Mouse (Mus musculus) heart, adult 2 months (tissue): ENCODE results near the gene Vps51. TPM values are rescaled to one million over a fixed set of nuclear protein-coding genes. Genes with fewer than 3 reads are reported as not detected.

Source experiments
- DNase-seq, 2 experiments: peaks; one replicate each; pipeline ENCODE4 v3.0.0; 2021
- H3K27ac ChIP-seq: fragments of 200-600 bp; 2 replicates; pipeline ENCODE4 v1.8.1; 2022
- H3K27me3 ChIP-seq: fragments of 200-500 bp; 2 replicates; pipeline ENCODE4 v1.6.1; 2012; ENCODE audit warnings: mild to moderate bottlenecking, low read length, inconsistent platforms, mixed read lengths; ENCODE audit not compliant: control insufficient read depth, insufficient read depth
- H3K36me3 ChIP-seq: fragments of 200-500 bp; 2 replicates; pipeline ENCODE4 v1.6.1; 2012; ENCODE audit warnings: low read length, inconsistent platforms; ENCODE audit not compliant: control insufficient read depth, insufficient read depth
- H3K4me1 ChIP-seq: fragments of 200-500 bp; 2 replicates; pipeline ENCODE4 v1.6.1; 2011; ENCODE audit warnings: low read length; ENCODE audit not compliant: control insufficient read depth, insufficient read depth
- H3K4me3 ChIP-seq: fragments of 200-600 bp; 2 replicates; pipeline ENCODE4 v1.8.1; 2022
- H3K79me2 ChIP-seq: fragments of 200-500 bp; replicated peaks from 2 replicates; pipeline ENCODE4 v1.6.1; 2012; ENCODE audit warnings: mild to moderate bottlenecking, inconsistent platforms, low read length, moderate library complexity, mixed read lengths; ENCODE audit not compliant: control insufficient read depth, insufficient read depth
- H3K9ac ChIP-seq: fragments of 200-500 bp; 2 replicates; pipeline ENCODE4 v1.6.1; 2012; ENCODE audit warnings: low read depth, mild to moderate bottlenecking, control low read depth, inconsistent platforms, low read length, mixed read lengths
- CTCF ChIP-seq: fragments of 200-600 bp; IDR thresholded peaks from 2 replicates; pipeline ENCODE4 v1.8.1; 2022; ENCODE audit warnings: antibody characterized with exemption, mild to moderate bottlenecking, moderate library complexity
- EP300 ChIP-seq: fragments of 200-500 bp; IDR thresholded peaks from 2 replicates; pipeline ENCODE4 v1.6.1; 2011; ENCODE audit warnings: low read depth, low read length, control low read depth; ENCODE audit not compliant: insufficient read depth
- POLR2A ChIP-seq: fragments of 200-500 bp; IDR thresholded peaks from 2 replicates; pipeline ENCODE4 v1.6.1; 2011; ENCODE audit warnings: mild to moderate bottlenecking, low read depth, low read length, control low read depth; ENCODE audit not compliant: insufficient read depth
- WGBS: fragments of 180-500 bp; shearing (Covaris S2); methylation state at CpG from one replicate; pipeline ENCODE4 v1.1.7; 2018; 5-methylcytosine and 5-hydroxymethylcytosine counted together
- intact Hi-C: fragments of 180-260 bp; cut with DNase I; formaldehyde crosslinking; loops from one replicate; pipeline ENCODE4 v1.15.1; 2025
- polyA plus RNA-seq: library from polyadenylated mRNA; depleted of rRNA; stranded (reverse); fragments of >200 nt; gene quantifications from 2 replicates; pipeline ENCODE4 v1.2.3, GENCODE M21; 2012
- total RNA-seq, 2 experiments: library from RNA; stranded (reverse); gene quantifications; 2 replicates each; pipeline ENCODE4 v1.2.3; 2021

The Vps51 gene
- total and polyA plus RNA-seq, 3 experiments, result 19.1 to 39.0 (median 22.0) TPM

DNA sequence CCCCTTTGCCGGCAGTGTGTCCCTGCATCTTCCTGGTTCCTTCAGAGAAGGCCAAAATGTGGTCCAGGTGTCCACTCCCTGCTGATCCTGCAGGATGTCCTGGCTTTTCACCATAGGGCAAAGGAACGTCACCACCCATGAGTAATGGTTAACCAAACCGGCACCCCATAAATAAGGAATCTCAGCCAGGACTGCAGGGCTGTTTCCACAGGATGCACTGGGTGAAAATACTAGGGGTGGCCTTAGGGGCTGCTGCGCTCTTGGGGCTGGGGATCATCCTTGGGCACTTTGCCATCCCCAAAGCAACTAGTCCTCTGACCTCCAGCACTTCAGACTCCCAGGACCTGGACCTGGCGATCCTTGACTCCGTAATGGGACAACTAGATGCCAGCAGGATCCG, 28.6 kb upstream of the Vps51 start, which contains the start of gene Naaladl1:
Gene Naaladl1 (plus strand): TSS at position 197 of the 400 bp plus-strand sequence.
- TF ChIP-seq EP300, result no peak
- TF ChIP-seq CTCF, result no peak
- no peak for TF ChIP-seq POLR2A
- H3K4me3 ChIP-seq, result no peak within 1 kb of the TSS
- intact Hi-C loops, result no loop called here
- H3K36me3 ChIP-seq, result no peaks in the 10 kb centered on the region
- WGBS, result 90% methylated on average over 7 of the region's 7 CpGs
- no peaks in the 10 kb centered on the region for H3K27me3 ChIP-seq
- DNase-seq, result no peak
- H3K4me1 ChIP-seq, result no peaks in the 10 kb centered on the region
- H3K79me2 ChIP-seq, result no peaks in the 10 kb centered on the region
- no peak within 1 kb of the TSS for H3K9ac ChIP-seq
- H3K27ac ChIP-seq, result no peak within 1 kb of the TSS

DNA sequence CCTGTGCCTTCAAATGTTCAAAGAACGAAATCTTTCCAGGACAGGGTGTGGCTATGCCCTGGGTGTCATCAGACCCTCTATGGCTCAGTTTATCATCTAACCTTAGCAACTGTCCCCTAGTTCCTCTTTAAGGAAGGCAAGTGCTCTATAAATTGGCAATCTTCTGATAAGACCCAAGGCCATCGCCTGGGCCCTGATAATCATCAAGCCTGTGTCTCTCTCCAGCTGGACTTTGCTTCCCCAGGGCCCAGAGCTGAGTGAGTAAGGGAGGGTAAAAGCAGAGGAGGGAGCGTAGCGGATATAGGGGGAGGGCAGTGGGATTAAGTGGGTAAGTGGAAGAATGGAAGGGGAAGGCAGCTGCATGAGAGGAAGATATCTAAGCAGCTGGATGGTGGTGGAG, 27.4 kb upstream of the Vps51 start:
- H3K4me3 ChIP-seq, result no peak overlapping the region
- intact Hi-C loops, result no loop called here
- TF ChIP-seq CTCF (no peak), POLR2A (no peak), EP300 (no peak)
- no peaks in the 10 kb centered on the region for H3K36me3 ChIP-seq
- WGBS, result 62% methylated on average over 4 of the region's 4 CpGs
- no peak overlapping the region for H3K27ac ChIP-seq
- DNase-seq, result no peak
- H3K4me1 ChIP-seq, result no peaks in the 10 kb centered on the region
- no peaks in the 10 kb centered on the region for H3K27me3 ChIP-seq
- no peak overlapping the region for H3K9ac ChIP-seq
- H3K79me2 ChIP-seq, result no peaks in the 10 kb centered on the region

DNA sequence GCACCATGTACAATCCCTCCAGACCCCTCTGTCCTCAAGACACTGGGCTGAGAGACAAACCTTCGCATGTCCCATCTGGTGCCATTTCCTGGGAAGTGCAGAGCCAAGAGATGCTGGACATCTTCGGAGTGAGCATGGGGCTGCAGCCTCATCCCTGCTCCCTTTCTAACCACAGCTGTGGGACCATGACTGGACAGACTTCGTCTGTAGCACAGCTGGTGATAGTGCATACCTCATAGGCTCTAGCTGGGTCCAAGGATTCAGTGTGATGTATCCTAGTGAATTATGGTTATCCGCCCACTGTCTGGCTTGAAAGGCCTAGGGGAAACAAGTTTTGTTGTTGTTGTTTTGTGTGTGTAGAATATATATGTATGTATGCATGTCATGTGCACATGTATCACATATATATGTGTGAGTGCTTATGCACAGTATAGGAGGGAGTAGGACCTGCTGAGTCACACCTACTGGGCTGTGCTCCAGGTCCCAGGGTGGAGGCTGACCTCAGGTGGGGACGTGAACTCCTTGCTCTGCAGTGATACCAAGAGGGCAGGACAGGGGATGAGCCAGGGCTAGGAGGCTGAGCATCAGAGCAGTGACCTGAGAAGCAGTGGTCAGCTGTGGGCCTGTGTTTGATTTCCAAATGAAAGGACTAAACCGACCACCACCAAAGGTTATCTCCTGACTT, 25.3 kb upstream of the Vps51 start:
- H3K27me3 ChIP-seq, result no peaks in the 10 kb centered on the region
- H3K9ac ChIP-seq, result no peak overlapping the region
- 67% methylated on average over 6 of the region's 6 CpGs for WGBS
- H3K4me1 ChIP-seq, result no peaks in the 10 kb centered on the region
- intact Hi-C loops, result no loop called here
- no peaks in the 10 kb centered on the region for H3K79me2 ChIP-seq
- no peak overlapping the region for H3K27ac ChIP-seq
- no peak for DNase-seq
- H3K4me3 ChIP-seq, result no peak overlapping the region
- TF ChIP-seq CTCF (no peak), EP300 (no peak), POLR2A (no peak)
- no peaks in the 10 kb centered on the region for H3K36me3 ChIP-seq

DNA sequence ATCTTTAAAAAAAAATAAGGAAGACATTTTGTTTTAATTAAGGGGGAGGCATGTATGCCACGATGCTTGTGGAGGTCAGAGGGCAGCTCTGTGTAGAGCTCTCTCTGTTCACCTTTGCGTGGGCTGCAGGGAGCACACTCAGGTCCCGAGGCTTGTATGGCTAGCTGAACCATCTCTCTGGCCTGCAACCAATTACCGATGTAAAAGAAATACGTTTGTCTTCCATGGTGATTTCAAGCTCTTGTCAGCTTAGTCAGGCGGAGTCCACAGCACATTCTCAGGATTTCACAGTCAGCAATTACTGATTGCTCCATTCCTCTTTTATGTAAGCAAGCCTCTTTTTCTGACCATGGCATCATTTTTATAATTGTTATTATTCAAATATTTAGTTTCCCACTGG, 24.2 kb upstream of the Vps51 start:
- Histone ChIP-seq H3K27me3 (no peaks in the 10 kb centered on the region), H3K36me3 (no peaks in the 10 kb centered on the region), H3K9ac (no peak overlapping the region), H3K79me2 (no peaks in the 10 kb centered on the region), H3K27ac (no peak overlapping the region), H3K4me1 (no peaks in the 10 kb centered on the region), H3K4me3 (no peak overlapping the region)
- TF ChIP-seq POLR2A (no peak), EP300 (no peak), CTCF (no peak)
- intact Hi-C loops, result no loop called here
- DNase-seq, result no peak
- 83% methylated on average over 6 of the region's 6 CpGs for WGBS

DNA sequence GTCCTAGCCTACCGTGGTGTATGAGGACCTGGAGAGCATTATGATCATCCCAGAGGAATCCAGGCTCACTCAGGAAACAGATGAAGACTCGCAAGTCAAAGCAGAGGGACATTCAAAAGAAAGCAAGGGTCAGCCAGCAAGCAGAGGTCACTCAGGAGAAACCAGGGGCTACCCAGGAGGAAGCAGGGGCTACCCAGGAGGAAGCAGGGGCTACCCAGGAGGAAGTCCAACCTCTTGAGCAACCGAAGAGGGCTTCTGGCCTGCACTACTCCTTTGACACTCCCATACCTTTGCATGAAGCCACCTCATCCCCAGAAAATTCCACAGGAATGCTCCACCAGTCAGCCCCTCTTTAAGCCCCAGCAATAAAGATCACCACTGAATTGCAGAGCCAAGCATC, 20.8 kb upstream of the Vps51 start:
- Histone ChIP-seq H3K27ac (no peak overlapping the region), H3K4me1 (no peaks in the 10 kb centered on the region), H3K27me3 (no peaks in the 10 kb centered on the region), H3K4me3 (no peak overlapping the region), H3K79me2 (no peaks in the 10 kb centered on the region), H3K36me3 (no peaks in the 10 kb centered on the region), H3K9ac (no peak overlapping the region)
- no peak for TF ChIP-seq POLR2A
- no peak for TF ChIP-seq EP300
- no peak for TF ChIP-seq CTCF
- intact Hi-C loops, result no loop called here
- WGBS, result 61% methylated on average over 3 of the region's 3 CpGs
- no peak for DNase-seq

DNA sequence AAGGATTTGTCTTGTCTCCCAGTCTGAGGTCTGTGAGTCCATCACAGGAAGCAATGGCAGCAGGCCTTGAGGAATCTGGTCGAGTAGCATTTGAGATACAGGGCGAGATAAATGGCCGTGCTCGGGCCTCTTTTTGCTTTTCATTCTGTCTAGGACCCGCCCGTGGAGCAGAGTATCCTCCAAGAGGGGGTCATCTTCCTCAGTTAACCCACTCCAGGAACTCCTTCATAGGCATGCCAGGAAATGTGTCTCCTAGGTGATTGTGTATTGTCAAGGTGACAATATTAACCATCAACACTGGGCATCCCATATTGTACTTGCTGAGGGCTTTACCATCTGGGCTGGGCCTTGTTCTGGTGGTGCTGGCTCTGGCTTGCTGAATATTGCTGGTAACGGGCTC, 17.1 kb upstream of the Vps51 start, which contains the start of gene AC131692.1:
Gene AC131692.1 (plus strand): TSS at position 301 of the 400 bp plus-strand sequence.
- no peak for DNase-seq
- no peaks in the 10 kb centered on the region for H3K36me3 ChIP-seq
- 85% methylated on average over 7 of the region's 7 CpGs for WGBS

More for the DNA sequence above, 17.1 kb upstream of the Vps51 start, which contains the start of gene AC131692.1:
- Histone ChIP-seq H3K27ac (no peak within 1 kb of the TSS), H3K9ac (no peak within 1 kb of the TSS), H3K27me3 (no peaks in the 10 kb centered on the region), H3K4me1 (no peaks in the 10 kb centered on the region), H3K4me3 (no peak within 1 kb of the TSS), H3K79me2 (no peaks in the 10 kb centered on the region)
- intact Hi-C loops, result no loop called here
- TF ChIP-seq POLR2A (no peak), CTCF (no peak), EP300 (no peak)
